Mouse (Mus musculus): ENCODE results near the gene Parp1. TPM values are rescaled to one million over a fixed set of nuclear protein-coding genes. Genes with fewer than 3 reads are reported as not detected.
A peak's percentile ranks its signal among the peaks of the same experiment; 100 is the strongest.

The Parp1 gene
- polyA plus RNA-seq, 1 experiment: 307 TPM

- Histone ChIP-seq H3K4me1 (ENCODE audit: control insufficient read depth, insufficient read depth, low read length) (peaks cover 13% of the 10 kb centered on the region), H3K27ac (ENCODE audit: insufficient read depth, low read length) (no peak overlapping the region)
- TF ChIP-seq POLR2A (IDR thresholded peaks at IDR 0.05; ENCODE audit: insufficient read depth, low read length) (no peak), CTCF (IDR thresholded peaks at IDR 0.05; ENCODE audit: low read depth, low read length) (peak; percentile 57)
Observed at GRCm38 (mm10) chr1:180550770-180551169, 18.0 kb upstream of the Parp1 start.

GRCm38 (mm10) chr1:180556899-180557298 is 11.8 kb upstream of the Parp1 start:
- H3K4me1 ChIP-seq (ENCODE audit: control insufficient read depth, insufficient read depth, low read length): no peaks in the 10 kb centered on the region
- H3K9me3 ChIP-seq (replicated peaks; ENCODE audit: control insufficient read depth, insufficient read depth, low read length, poor library complexity, severe bottlenecking): no peaks in the 10 kb centered on the region
- no peak overlapping the region for H3K4me3 ChIP-seq (ENCODE audit: low read depth, low read length)
- no peak overlapping the region for H3K27ac ChIP-seq (ENCODE audit: insufficient read depth, low read length)
- TF ChIP-seq POLR2A (IDR thresholded peaks at IDR 0.05; ENCODE audit: insufficient read depth, low read length) (no peak), EP300 (IDR thresholded peaks at IDR 0.05; ENCODE audit: insufficient read depth, low read depth, low read length) (no peak), CTCF (IDR thresholded peaks at IDR 0.05; ENCODE audit: low read depth, low read length) (no peak)
- no peaks in the 10 kb centered on the region for H3K36me3 ChIP-seq (ENCODE audit: control insufficient read depth, insufficient read depth, low read length, poor library complexity, severe bottlenecking)
- H3K9ac ChIP-seq (ENCODE audit: low read depth, poor library complexity, severe bottlenecking): no peak overlapping the region
- H3K27me3 ChIP-seq (ENCODE audit: control insufficient read depth, insufficient read depth, low read length, poor library complexity, severe bottlenecking): no peaks in the 10 kb centered on the region

More at GRCm38 (mm10) chr1:180550770-180551169, 18.0 kb upstream of the Parp1 start:
- H3K9me3 ChIP-seq (replicated peaks; ENCODE audit: control insufficient read depth, insufficient read depth, low read length, poor library complexity, severe bottlenecking): no peaks in the 10 kb centered on the region
- H3K9ac ChIP-seq (ENCODE audit: low read depth, poor library complexity, severe bottlenecking): no peak overlapping the region
- H3K27me3 ChIP-seq (ENCODE audit: control insufficient read depth, insufficient read depth, low read length, poor library complexity, severe bottlenecking): no peaks in the 10 kb centered on the region
- H3K36me3 ChIP-seq (ENCODE audit: control insufficient read depth, insufficient read depth, low read length, poor library complexity, severe bottlenecking): no peaks in the 10 kb centered on the region
- H3K4me3 ChIP-seq (ENCODE audit: low read depth, low read length): no peak overlapping the region

GRCm38 (mm10) chr1:180559454-180559853 is 9.3 kb upstream of the Parp1 start:
- TF ChIP-seq CTCF (IDR thresholded peaks at IDR 0.05; ENCODE audit: low read depth, low read length) (no peak), POLR2A (IDR thresholded peaks at IDR 0.05; ENCODE audit: insufficient read depth, low read length) (no peak), EP300 (IDR thresholded peaks at IDR 0.05; ENCODE audit: insufficient read depth, low read depth, low read length) (no peak)
- H3K4me1 ChIP-seq (ENCODE audit: control insufficient read depth, insufficient read depth, low read length): no peaks in the 10 kb centered on the region
- H3K27ac ChIP-seq (ENCODE audit: insufficient read depth, low read length): no peak overlapping the region
- H3K9ac ChIP-seq (ENCODE audit: low read depth, poor library complexity, severe bottlenecking): no peak overlapping the region
- H3K27me3 ChIP-seq (ENCODE audit: control insufficient read depth, insufficient read depth, low read length, poor library complexity, severe bottlenecking): no peaks in the 10 kb centered on the region
- no peaks in the 10 kb centered on the region for H3K36me3 ChIP-seq (ENCODE audit: control insufficient read depth, insufficient read depth, low read length, poor library complexity, severe bottlenecking)
- H3K9me3 ChIP-seq (replicated peaks; ENCODE audit: control insufficient read depth, insufficient read depth, low read length, poor library complexity, severe bottlenecking): no peaks in the 10 kb centered on the region
- H3K4me3 ChIP-seq (ENCODE audit: low read depth, low read length): no peak overlapping the region

GRCm38 (mm10) chr1:180561187-180561586 is 7.5 kb upstream of the Parp1 start:
- Histone ChIP-seq H3K4me1 (ENCODE audit: control insufficient read depth, insufficient read depth, low read length) (no peaks in the 10 kb centered on the region), H3K36me3 (ENCODE audit: control insufficient read depth, insufficient read depth, low read length, poor library complexity, severe bottlenecking) (no peaks in the 10 kb centered on the region), H3K4me3 (ENCODE audit: low read depth, low read length) (no peak overlapping the region), H3K27ac (ENCODE audit: insufficient read depth, low read length) (no peak overlapping the region), H3K9me3 (replicated peaks; ENCODE audit: control insufficient read depth, insufficient read depth, low read length, poor library complexity, severe bottlenecking) (no peaks in the 10 kb centered on the region), H3K27me3 (ENCODE audit: control insufficient read depth, insufficient read depth, low read length, poor library complexity, severe bottlenecking) (no peaks in the 10 kb centered on the region), H3K9ac (ENCODE audit: low read depth, poor library complexity, severe bottlenecking) (no peak overlapping the region)
- TF ChIP-seq POLR2A (IDR thresholded peaks at IDR 0.05; ENCODE audit: insufficient read depth, low read length) (no peak), CTCF (IDR thresholded peaks at IDR 0.05; ENCODE audit: low read depth, low read length) (no peak)

DNA sequence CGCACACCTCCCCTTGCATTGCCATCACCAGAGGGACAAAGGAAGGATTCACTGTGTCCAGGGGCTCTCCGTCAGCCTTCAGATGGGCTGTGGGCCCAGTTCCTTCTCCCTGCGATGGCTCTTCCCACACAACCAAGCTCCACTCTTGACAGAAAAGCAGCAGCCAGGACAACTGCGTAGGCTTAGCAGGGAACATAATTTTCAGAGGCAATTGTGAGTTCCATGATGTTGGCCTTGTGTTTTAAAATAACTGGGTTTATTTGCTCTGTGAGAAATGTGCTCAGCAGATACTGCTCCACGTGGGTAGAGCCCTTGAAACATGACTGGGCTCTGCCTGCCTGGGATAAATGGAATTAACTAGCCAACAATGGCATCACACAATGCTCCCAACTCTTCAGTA is 3.8 kb upstream of the Parp1 start:
- H3K27ac ChIP-seq (ENCODE audit: insufficient read depth, low read length): no peak overlapping the region
- no peak overlapping the region for H3K4me3 ChIP-seq (ENCODE audit: low read depth, low read length)
- H3K27me3 ChIP-seq (ENCODE audit: control insufficient read depth, insufficient read depth, low read length, poor library complexity, severe bottlenecking): no peaks in the 10 kb centered on the region
- no peaks in the 10 kb centered on the region for H3K4me1 ChIP-seq (ENCODE audit: control insufficient read depth, insufficient read depth, low read length)
- H3K9me3 ChIP-seq (replicated peaks; ENCODE audit: control insufficient read depth, insufficient read depth, low read length, poor library complexity, severe bottlenecking): no peaks in the 10 kb centered on the region
- no peak overlapping the region for H3K9ac ChIP-seq (ENCODE audit: low read depth, poor library complexity, severe bottlenecking)
- no peak for TF ChIP-seq EP300 (IDR thresholded peaks at IDR 0.05; ENCODE audit: insufficient read depth, low read depth, low read length)
- TF ChIP-seq CTCF (IDR thresholded peaks at IDR 0.05; ENCODE audit: low read depth, low read length): no peak
- no peak for TF ChIP-seq POLR2A (IDR thresholded peaks at IDR 0.05; ENCODE audit: insufficient read depth, low read length)
- no peaks in the 10 kb centered on the region for H3K36me3 ChIP-seq (ENCODE audit: control insufficient read depth, insufficient read depth, low read length, poor library complexity, severe bottlenecking)

- H3K9me3 ChIP-seq (replicated peaks; ENCODE audit: control insufficient read depth, insufficient read depth, low read length, poor library complexity, severe bottlenecking): no peaks in the 10 kb centered on the region
- H3K27ac ChIP-seq (ENCODE audit: insufficient read depth, low read length): no peak overlapping the region
Observed at GRCm38 (mm10) chr1:180567761-180568160, 963 bp upstream of the Parp1 start.

More at GRCm38 (mm10) chr1:180567761-180568160, 963 bp upstream of the Parp1 start:
- TF ChIP-seq EP300 (IDR thresholded peaks at IDR 0.05; ENCODE audit: insufficient read depth, low read depth, low read length): no peak
- no peak for TF ChIP-seq CTCF (IDR thresholded peaks at IDR 0.05; ENCODE audit: low read depth, low read length)
- no peak for TF ChIP-seq POLR2A (IDR thresholded peaks at IDR 0.05; ENCODE audit: insufficient read depth, low read length)
- Histone ChIP-seq H3K36me3 (ENCODE audit: control insufficient read depth, insufficient read depth, low read length, poor library complexity, severe bottlenecking) (no peaks in the 10 kb centered on the region), H3K9ac (ENCODE audit: low read depth, poor library complexity, severe bottlenecking) (no peak overlapping the region), H3K4me3 (ENCODE audit: low read depth, low read length) (no peak overlapping the region), H3K4me1 (ENCODE audit: control insufficient read depth, insufficient read depth, low read length) (peaks cover 2% of the 10 kb centered on the region), H3K27me3 (ENCODE audit: control insufficient read depth, insufficient read depth, low read length, poor library complexity, severe bottlenecking) (no peaks in the 10 kb centered on the region)

Measured in ES-Bruce4 (cell line).